Mouse (Mus musculus) lung, adult 2 months (tissue): ENCODE data around the gene Cstad. TPM values are rescaled to one million over a fixed set of nuclear protein-coding genes. Genes with fewer than 3 reads are reported as not detected.

Experiments used
- DNase-seq: peaks from one replicate; pipeline ENCODE4 v3.0.0; 2022
- H3K4me1 ChIP-seq: fragments of 200-500 bp; 2 replicates; pipeline ENCODE4 v1.6.1; 2011; ENCODE audit warnings: low read length; ENCODE audit not compliant: control insufficient read depth, insufficient read depth
- H3K4me3 ChIP-seq: fragments of 200-500 bp; replicated peaks from 2 replicates; pipeline ENCODE3; 2011; ENCODE audit warnings: low read depth, mild to moderate bottlenecking, control low read depth, low read length; ENCODE audit errors: extremely low read depth
- CTCF ChIP-seq: fragments of 200-500 bp; IDR thresholded peaks from 2 replicates; pipeline ENCODE4 v1.5.1; 2011; ENCODE audit warnings: mild to moderate bottlenecking, low read length, control low read depth; ENCODE audit not compliant: insufficient read depth
- POLR2A ChIP-seq: fragments of 200-500 bp; IDR thresholded peaks from 2 replicates; pipeline ENCODE4 v1.6.1; 2011; ENCODE audit warnings: low read depth, mild to moderate bottlenecking, control low read depth, low read length, borderline replicate concordance; ENCODE audit errors: extremely low read depth
- WGBS: fragments of 180-500 bp; shearing (Covaris S2); methylation state at CpG from one replicate; pipeline ENCODE4 v1.1.7; 2018; 5-methylcytosine and 5-hydroxymethylcytosine counted together
- polyA plus RNA-seq: library from polyadenylated mRNA; depleted of rRNA; stranded (reverse); fragments of >200 nt; gene quantifications from 2 replicates; pipeline ENCODE4 v1.2.3, GENCODE M21; 2012

Cstad gene
- polyA plus RNA-seq, 1 experiment: 1.6 TPM

GRCm38 (mm10) chr2:30606621-30607052, 11.8 kb downstream of the Cstad start:
- TF ChIP-seq CTCF (no peak), POLR2A (no peak)
- 28% methylated on average over 23 of the region's 23 CpGs for WGBS
- H3K4me3 ChIP-seq: no peak overlapping the region

GRCm38 (mm10) chr2:30607941-30608340, 13.1 kb downstream of the Cstad start:
- TF ChIP-seq CTCF (no peak), POLR2A (no peak)
- no peak for DNase-seq
- Histone ChIP-seq H3K4me1 (peaks cover 6% of the 10 kb centered on the region; the same call in 1 of the 2 replicates), H3K4me3 (no peak overlapping the region)
- WGBS: 64% methylated on average over 8 of the region's 8 CpGs

More at GRCm38 (mm10) chr2:30606621-30607052, 11.8 kb downstream of the Cstad start:
- no peak for DNase-seq
- peaks cover 6% of the 10 kb centered on the region; the same call in 1 of the 2 replicates for H3K4me1 ChIP-seq

- TF ChIP-seq CTCF (no peak), POLR2A (no peak)
- WGBS: 84% methylated on average over 10 of the region's 10 CpGs
- Histone ChIP-seq H3K4me1 (peaks cover 6% of the 10 kb centered on the region; the same call in 1 of the 2 replicates), H3K4me3 (no peak overlapping the region)
- DNase-seq: no peak
Measured at GRCm38 (mm10) chr2:30608690-30609201, 13.9 kb downstream of the Cstad start.

- DNase-seq: peak; percentile 40
- WGBS: 6% methylated on average over 18 of the region's 18 CpGs
- TF ChIP-seq CTCF: 0 out of 2 replicates have a peak, but pooled peaks have one; percentile 12
- no peak; the same call in 1 of the 2 replicates for TF ChIP-seq POLR2A
- no peaks in the 10 kb centered on the region for H3K4me1 ChIP-seq
- H3K4me3 ChIP-seq: no peak overlapping the region
Measured at GRCm38 (mm10) chr2:30613574-30613973, 18.7 kb downstream of the Cstad start.

GRCm38 (mm10) chr2:30614151-30614923, 19.5 kb downstream of the Cstad start:
- DNase-seq: no peak
- TF ChIP-seq POLR2A (no peak), CTCF (no peak)
- Histone ChIP-seq H3K4me1 (peaks cover 5% of the 10 kb centered on the region), H3K4me3 (no peak overlapping the region)
- WGBS: 71% methylated on average over 9 of the region's 9 CpGs

GRCm38 (mm10) chr2:30615869-30616268, 21.0 kb downstream of the Cstad start:
- TF ChIP-seq POLR2A (no peak), CTCF (no peak)
- peaks cover 7% of the 10 kb centered on the region for H3K4me1 ChIP-seq
- WGBS: 91% methylated on average over 2 of the region's 2 CpGs
- DNase-seq: no peak
- no peak overlapping the region for H3K4me3 ChIP-seq

GRCm38 (mm10) chr2:30616464-30616863, 21.6 kb downstream of the Cstad start:
- 64% methylated on average over 6 of the region's 6 CpGs for WGBS
- no peak for TF ChIP-seq POLR2A
- no peak for TF ChIP-seq CTCF
- Histone ChIP-seq H3K4me3 (no peak overlapping the region), H3K4me1 (peaks cover 7% of the 10 kb centered on the region)
- DNase-seq: no peak

GRCm38 (mm10) chr2:30618487-30619248, 23.8 kb downstream of the Cstad start:
- TF ChIP-seq CTCF (no peak), POLR2A (no peak)
- DNase-seq: peak; percentile 38
- H3K4me3 ChIP-seq: no peak overlapping the region
- peaks cover 7% of the 10 kb centered on the region for H3K4me1 ChIP-seq
- 35% methylated on average over 6 of the region's 6 CpGs for WGBS

GRCm38 (mm10) chr2:30623873-30624272, 29.0 kb downstream of the Cstad start:
- no peak for DNase-seq
- TF ChIP-seq POLR2A: no peak
- TF ChIP-seq CTCF: no peak
- WGBS: 60% methylated on average over 10 of the region's 10 CpGs
- Histone ChIP-seq H3K4me3 (no peak overlapping the region), H3K4me1 (peaks cover 9% of the 10 kb centered on the region)
